Mouse (Mus musculus) regulatory T cell (primary cell): ENCODE measurements at regions not wholly inside any gene's neighbourhood (a gene's known extent, or its start where the extent isn't known, plus 50 kb on each side); places are given as distances from the start of the nearest gene placed in this dataset.

Source experiments
- in situ Hi-C: fragments of 300-600 bp; cut with MboI, MseI; formaldehyde crosslinking; loops from one replicate; pipeline ENCODE4 v1.15.1; 2025; ENCODE audit warnings: high pct_unique_total_duplicates

GRCm38 (mm10) chr15:32061573-32061972, 115.5 kb upstream of the Tas2r119 start:
- in situ Hi-C loops = no loop called here

- in situ Hi-C loops = no loop called here
Measured at GRCm38 (mm10) chr15:32082109-32082508, 95.0 kb upstream of the Tas2r119 start.

GRCm38 (mm10) chr15:32093889-32094288, 83.2 kb upstream of the Tas2r119 start:
- in situ Hi-C loops = no loop called here

- in situ Hi-C loops = no loop called here
Measured at GRCm38 (mm10) chr15:32095554-32095953, 81.5 kb upstream of the Tas2r119 start.

GRCm38 (mm10) chr15:32110659-32111058, 66.4 kb upstream of the Tas2r119 start:
- in situ Hi-C loops = no loop called here
